Mouse (Mus musculus) hindbrain, embryonic 13.5 days (tissue): ENCODE measurements around the gene Hsd11b2. TPM values are rescaled to one million over a fixed set of nuclear protein-coding genes. Genes with fewer than 3 reads are reported as not detected.

Experiments used
- ATAC-seq: fragments of 200-750 bp; cut with Nextera tagmentation; 2 replicates; pipeline ENCODE4 v1.8.0; 2017; ENCODE audit warnings: moderate TSS enrichment; ENCODE audit not compliant: low FRiP score
- H3K27ac ChIP-seq: fragments of 300-500 bp; sonication (generic); 2 replicates; pipeline ENCODE4 v1.5.1; 2015; ENCODE audit warnings: inconsistent platforms, mild to moderate bottlenecking, moderate library complexity
- H3K27me3 ChIP-seq: fragments of 300-500 bp; sonication (generic); 2 replicates; pipeline ENCODE4 v1.6.1; 2015; ENCODE audit warnings: mild to moderate bottlenecking, inconsistent platforms
- H3K36me3 ChIP-seq: fragments of 300-500 bp; sonication (generic); 2 replicates; pipeline ENCODE4 v1.6.1; 2015; ENCODE audit warnings: mild to moderate bottlenecking, inconsistent platforms
- H3K4me1 ChIP-seq: fragments of 300-500 bp; sonication (generic); replicated peaks from 2 replicates; pipeline ENCODE4 v1.6.1; 2015; ENCODE audit warnings: inconsistent platforms
- H3K4me2 ChIP-seq: fragments of 300-500 bp; sonication (generic); 2 replicates; pipeline ENCODE4 v1.6.1; 2015; ENCODE audit warnings: inconsistent platforms, mild to moderate bottlenecking, moderate library complexity
- H3K4me3 ChIP-seq: fragments of 300-500 bp; sonication (generic); 2 replicates; pipeline ENCODE4 v1.5.1; 2015; ENCODE audit warnings: mild to moderate bottlenecking, inconsistent platforms
- H3K9ac ChIP-seq: fragments of 300-500 bp; sonication (generic); 2 replicates; pipeline ENCODE4 v1.6.1; 2015; ENCODE audit warnings: mild to moderate bottlenecking, inconsistent platforms
- H3K9me3 ChIP-seq: fragments of 300-500 bp; sonication (generic); 2 replicates; pipeline ENCODE4 v1.6.1; 2016; ENCODE audit warnings: inconsistent platforms
- WGBS: fragments of 180-500 bp; shearing (Covaris S2); methylation state at CpG from one replicate; pipeline ENCODE4 v1.1.7; 2015; 5-methylcytosine and 5-hydroxymethylcytosine counted together
- polyA plus RNA-seq: library from polyadenylated mRNA; unstranded; fragments of >200 nt; fragmentation: Nextera tagmentation; extraction: Ambion mirVana; gene quantifications from 2 replicates; pipeline ENCODE4 v1.2.1, GENCODE M21; 2015

The Hsd11b2 gene
- polyA plus RNA-seq, 1 experiment from 2014 or later = 11.0 TPM

GRCm38 (mm10) chr8:105571810-105572209, 53.3 kb downstream of the Hsd11b2 start:
- Histone ChIP-seq H3K27me3 (no peaks in the 10 kb centered on the region), H3K9me3 (no peaks in the 10 kb centered on the region), H3K4me3 (no peak overlapping the region), H3K27ac (no peak overlapping the region), H3K4me2 (no peak overlapping the region), H3K4me1 (peaks cover 10% of the 10 kb centered on the region), H3K9ac (no peak overlapping the region), H3K36me3 (no peaks in the 10 kb centered on the region)
- ATAC-seq = no peak
- 94% methylated on average over 9 of the region's 9 CpGs for WGBS

DNA sequence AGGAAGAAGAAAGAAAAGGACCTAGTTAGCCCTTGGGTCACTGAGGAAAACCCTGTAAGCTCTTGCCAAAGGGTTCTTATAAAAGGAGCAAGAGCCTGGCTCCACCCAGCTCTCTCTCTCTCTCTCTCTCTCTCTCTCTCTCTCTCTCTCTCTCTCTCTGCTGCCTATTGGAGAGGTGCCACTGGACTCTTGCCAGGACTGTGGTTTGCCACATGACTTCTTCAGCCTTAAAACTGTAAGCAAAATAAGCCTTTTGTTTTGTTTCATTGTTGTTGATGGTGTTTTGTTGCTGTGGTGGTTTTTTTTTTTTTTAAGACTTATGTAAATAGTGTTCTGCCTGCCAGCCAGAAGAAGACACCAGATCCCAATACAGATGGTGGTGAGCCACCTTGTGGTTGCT, 54.9 kb downstream of the Hsd11b2 start:
- Histone ChIP-seq H3K4me1 (no peaks in the 10 kb centered on the region), H3K9me3 (no peaks in the 10 kb centered on the region), H3K4me2 (no peak overlapping the region), H3K36me3 (no peaks in the 10 kb centered on the region), H3K9ac (no peak overlapping the region), H3K27me3 (no peaks in the 10 kb centered on the region), H3K4me3 (no peak overlapping the region), H3K27ac (no peak overlapping the region)
- no peak for ATAC-seq

Other genes starting within 250 kb of the Hsd11b2 start
- gene Hsf4, start 249.0 kb upstream of the Hsd11b2 start, polyA plus RNA-seq = 0.27 and 0.44 TPM in 2 replicates
- 3.9 and 4.5 TPM in 2 replicates for gene Nol3, start 242.6 kb upstream of the Hsd11b2 start, polyA plus RNA-seq
- gene 4931428F04Rik, start 228.9 kb upstream of the Hsd11b2 start, polyA plus RNA-seq = 114 and 119 TPM in 2 replicates
- 14.3 and 14.6 TPM in 2 replicates for gene Exoc3l, start 222.7 kb upstream of the Hsd11b2 start, polyA plus RNA-seq
- gene E2f4, start 221.1 kb upstream of the Hsd11b2 start, polyA plus RNA-seq = 45.6 and 47.0 TPM in 2 replicates
- gene Elmo3, start 213.2 kb upstream of the Hsd11b2 start, polyA plus RNA-seq = 1.5 and 1.6 TPM in 2 replicates
- 0.82 and 1.4 TPM in 2 replicates for gene Lrrc29, start 192.5 kb upstream of the Hsd11b2 start, polyA plus RNA-seq
- 133 and 136 TPM in 2 replicates for gene Tmem208, start 192.4 kb upstream of the Hsd11b2 start, polyA plus RNA-seq
- 0.74 and 0.76 TPM in 2 replicates for gene Fhod1, start 170.8 kb upstream of the Hsd11b2 start, polyA plus RNA-seq
- gene Slc9a5, start 169.9 kb upstream of the Hsd11b2 start, polyA plus RNA-seq = 7.3 and 7.4 TPM in 2 replicates
- 1.6 and 1.9 TPM in 2 replicates for gene Plekhg4, start 145.5 kb upstream of the Hsd11b2 start, polyA plus RNA-seq
- gene Kctd19, start 105.3 kb upstream of the Hsd11b2 start, polyA plus RNA-seq = not detected in 2 replicates
- 1.1 and 1.7 TPM in 2 replicates for gene Lrrc36, start 105.2 kb upstream of the Hsd11b2 start, polyA plus RNA-seq
- 170 and 181 TPM in 2 replicates for gene Tppp3, start 47.2 kb upstream of the Hsd11b2 start, polyA plus RNA-seq
- 30.9 and 34.3 TPM in 2 replicates for gene Zdhhc1, start 21.9 kb upstream of the Hsd11b2 start, polyA plus RNA-seq
- 201 and 203 TPM in 2 replicates for gene Atp6v0d1, start 47.3 kb downstream of the Hsd11b2 start, polyA plus RNA-seq
- gene Ripor1, start 86.5 kb downstream of the Hsd11b2 start, polyA plus RNA-seq = 26.6 and 27.1 TPM in 2 replicates
- 114 and 120 TPM in 2 replicates for gene Ctcf, start 117.8 kb downstream of the Hsd11b2 start, polyA plus RNA-seq
- gene Agrp, start 118.6 kb downstream of the Hsd11b2 start, polyA plus RNA-seq = 0.43 and 1.2 TPM in 2 replicates
- 16.2 TPM in 2 replicates for gene Carmil2, start 167.5 kb downstream of the Hsd11b2 start, polyA plus RNA-seq
- gene Acd, start 182.3 kb downstream of the Hsd11b2 start, polyA plus RNA-seq = 93.0 and 95.2 TPM in 2 replicates
- 45.4 and 47.7 TPM in 2 replicates for gene Pard6a, start 182.4 kb downstream of the Hsd11b2 start, polyA plus RNA-seq
- gene 4933405L10Rik, start 188.9 kb downstream of the Hsd11b2 start, polyA plus RNA-seq = 0.16 and 0.28 TPM in 2 replicates
- gene Enkd1, start 189.5 kb downstream of the Hsd11b2 start, polyA plus RNA-seq = 12.8 TPM in 2 replicates
- 90.7 and 94.2 TPM in 2 replicates for gene Gfod2, start 239.9 kb downstream of the Hsd11b2 start, polyA plus RNA-seq